Mouse (Mus musculus) embryonic stem cell, embryonic (primary cell): ENCODE results near the gene Mcm3.

Experiments
- CTCF ChIA-PET, 4 experiments: fragments of 300-600 bp in 2 of 4; fragments of 350-600 bp in 2 of 4; sonication (Branson Sonifier 250); formaldehyde crosslinking; loops; one replicate each; lab custom pipeline; 2022; ENCODE audit warnings: inconsistent platforms in 2 of 4; lab: Charles Lee
- POLR2A ChIA-PET, 4 experiments: fragments of 300-600 bp in 2 of 4; fragments of 350-600 bp in 2 of 4; sonication (Branson Sonifier 250); formaldehyde crosslinking; loops; one replicate each; lab custom pipeline; 2022; ENCODE audit warnings: antibody characterized with exemption in 4 of 4, inconsistent platforms in 1 of 4; lab: Charles Lee

Mcm3 gene

DNA sequence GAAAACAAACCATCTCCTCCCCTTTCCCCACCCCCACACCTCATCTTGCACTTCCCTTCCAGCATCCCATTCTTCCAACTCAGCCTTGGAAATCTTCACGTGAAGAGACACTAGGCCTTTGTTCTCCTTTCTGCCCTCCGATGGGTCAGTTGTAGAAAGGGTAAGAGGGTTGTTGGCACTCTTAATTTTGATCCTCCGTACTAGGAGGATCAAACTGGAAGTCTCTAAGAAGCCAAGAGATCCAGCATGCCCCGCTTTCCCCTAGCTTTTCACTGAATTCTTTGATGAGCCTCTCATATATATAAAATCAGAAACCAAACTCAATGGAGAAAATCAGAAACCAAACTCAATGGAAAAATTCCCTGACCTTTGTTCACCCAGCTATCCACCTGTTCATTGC, 3.4 kb upstream of the Mcm3 start:
- POLR2A ChIA-PET = interaction anchor here in 1 of 4 experiments (0.6 to 1.5 kb wide), 10 partner anchors 10 to 209 kb away, joined by 3 to 10 read pairs (median 3); partner anchors contain the start of gene Paqr8

GRCm38 (mm10) chr1:20820959-20821358, 847 bp upstream of the Mcm3 start:
- ChIA-PET CTCF (no interaction called here), POLR2A (interaction anchor here in 2 of 4 experiments (0.6 to 1.3 kb wide), 5 partner anchors 8 to 32 kb away, joined by 3 to 7 read pairs (median 3); no protein-coding TSS in a partner anchor)

More for the DNA sequence above, 3.4 kb upstream of the Mcm3 start:
- CTCF ChIA-PET = no interaction called here

- CTCF ChIA-PET = interaction anchor here in 2 of 4 experiments (0.6 to 0.9 kb wide), 2 partner anchors 16 to 78 kb away, joined by 5 read pairs; no protein-coding TSS in a partner anchor
- POLR2A ChIA-PET = interaction anchor here in 3 of 4 experiments (0.8 to 23.9 kb wide), 20 partner anchors 10 to 438 kb away, joined by 3 to 862 read pairs (median 4); partner anchors contain the start of gene Il17f (in 1 of the 3)
These were observed 2.5 kb downstream of the Mcm3 start for GRCm38 (mm10) chr1:20817596-20817995.

GRCm38 (mm10) chr1:20817172-20817571, 2.9 kb downstream of the Mcm3 start:
- CTCF ChIA-PET = interaction anchor here in 3 of 4 experiments (0.5 to 1.4 kb wide), 3 partner anchors 15 to 122 kb away, joined by 3 to 5 read pairs (median 4); no protein-coding TSS in a partner anchor
- POLR2A ChIA-PET = interaction anchor here in 3 of 4 experiments (0.9 to 23.9 kb wide), 15 partner anchors 9 to 439 kb away, joined by 3 to 862 read pairs (median 3); partner anchors contain the start of gene Il17f (in 1 of the 3)

DNA sequence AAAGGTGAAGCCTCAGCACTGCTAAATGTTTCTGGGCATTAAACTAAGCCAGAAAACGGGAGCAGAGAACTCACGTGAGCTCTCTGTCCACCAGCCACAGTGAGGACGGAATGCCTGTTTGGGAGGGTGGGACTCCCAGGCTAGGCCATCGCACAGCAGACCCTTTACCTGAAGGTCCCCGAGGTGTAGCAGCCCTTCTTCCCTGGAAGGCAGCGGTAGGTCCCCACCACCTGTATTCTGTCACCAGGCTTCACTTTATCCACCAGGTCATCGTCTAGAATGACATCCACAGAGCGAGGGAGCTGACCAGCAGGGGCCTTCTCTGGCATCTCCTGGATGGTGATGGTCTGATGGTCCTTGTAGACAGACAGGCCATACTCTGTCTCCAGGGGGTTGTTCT, 5.6 kb downstream of the Mcm3 start:
- CTCF ChIA-PET = interaction anchor here in 2 of 4 experiments (0.6 to 0.8 kb wide), 2 partner anchors 13 to 18 kb away, joined by 3 read pairs; no protein-coding TSS in a partner anchor

DNA sequence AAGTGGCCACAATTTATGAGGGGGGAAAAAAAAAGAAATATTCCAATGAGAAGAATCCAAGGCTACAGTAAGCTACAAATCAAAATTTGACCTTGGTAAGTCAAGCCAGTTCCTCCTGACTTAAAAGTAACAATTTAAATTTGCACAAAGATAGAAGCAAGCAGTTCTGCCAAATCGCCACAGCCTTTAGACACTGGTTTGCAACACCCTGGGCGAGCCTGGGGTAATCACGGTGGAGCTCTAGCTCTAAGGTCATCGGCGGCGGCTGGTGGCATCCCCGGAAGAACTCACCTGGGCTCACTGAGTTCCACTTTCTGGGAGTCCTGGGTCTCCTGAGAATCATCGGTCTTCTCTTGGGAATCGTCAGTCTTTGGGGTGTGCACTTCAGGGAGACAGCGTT, 15.6 kb downstream of the Mcm3 start:
- CTCF ChIA-PET = no interaction called here
- POLR2A ChIA-PET = interaction anchor here in 2 of 4 experiments (1.0 to 24.2 kb wide), 7 partner anchors 4 to 86 kb away, joined by 3 to 862 read pairs (median 7); partner anchors contain the start of genes Il17f (in 2 of the 2), Mcm3 (in 1 of the 2) and Paqr8 (in 1 of the 2)

More for the DNA sequence above, 5.6 kb downstream of the Mcm3 start:
- POLR2A ChIA-PET = interaction anchor here (0.6 to 23.9 kb wide), 15 partner anchors 10 to 129 kb away, joined by 3 to 862 read pairs (median 4); partner anchors contain the start of gene Il17f (in 2 of the 4)

GRCm38 (mm10) chr1:20801682-20802390, 18.3 kb downstream of the Mcm3 start:
- ChIA-PET CTCF (interaction anchor here (0.6 to 3.0 kb wide), 17 partner anchors 9 to 137 kb away, joined by 3 to 26 read pairs (median 3); partner anchors contain the start of gene Il17f (in 1 of the 4)), POLR2A (interaction anchor here (0.6 to 24.2 kb wide), 21 partner anchors 3 to 149 kb away, joined by 3 to 862 read pairs (median 4); partner anchors contain the start of genes Il17f (in 1 of the 4), Mcm3 (in 1 of the 4) and Paqr8 (in 1 of the 4))

GRCm38 (mm10) chr1:20801275-20801674, 18.8 kb downstream of the Mcm3 start:
- POLR2A ChIA-PET = interaction anchor here (0.6 to 24.2 kb wide), 19 partner anchors 2 to 150 kb away, joined by 3 to 862 read pairs (median 4); partner anchors contain the start of genes Il17f (in 1 of the 4), Mcm3 (in 1 of the 4) and Paqr8 (in 1 of the 4)
- CTCF ChIA-PET = interaction anchor here (0.6 to 3.0 kb wide), 10 partner anchors 9 to 101 kb away, joined by 3 to 26 read pairs (median 3); no protein-coding TSS in a partner anchor

DNA sequence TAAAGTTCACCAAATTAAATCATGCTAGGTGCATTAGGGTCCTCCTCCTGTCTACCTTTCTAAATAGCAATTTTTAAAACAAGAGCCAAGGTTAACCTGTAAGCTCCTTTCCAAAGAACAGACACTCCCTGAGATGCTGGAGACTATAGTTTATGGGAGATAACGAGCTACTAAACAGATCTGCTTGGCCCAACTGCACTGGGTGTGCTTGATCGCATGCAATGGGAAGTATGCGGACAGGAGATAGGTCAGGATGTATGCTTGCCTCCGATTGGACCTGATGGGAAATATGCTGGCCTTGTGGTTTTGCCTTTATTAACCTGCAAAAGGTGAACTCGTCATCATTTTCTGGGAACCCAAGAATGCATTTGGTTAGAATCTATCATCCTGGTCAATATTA, 24.9 kb downstream of the Mcm3 start:
- POLR2A ChIA-PET = interaction anchor here in 2 of 4 experiments (0.5 to 24.2 kb wide), 12 partner anchors 10 to 262 kb away, joined by 3 to 862 read pairs (median 4); partner anchors contain the start of genes Efhc1 (in 1 of the 2) and Mcm3 (in 1 of the 2)
- CTCF ChIA-PET = interaction anchor here in 1 of 4 experiments (1.1 kb wide), 1 partner anchor 95 kb away, joined by 5 read pairs; no protein-coding TSS in a partner anchor

GRCm38 (mm10) chr1:20794760-20795159, 25.4 kb downstream of the Mcm3 start:
- CTCF ChIA-PET = no interaction called here
- POLR2A ChIA-PET = interaction anchor here in 2 of 4 experiments (0.7 to 24.2 kb wide), 9 partner anchors 10 to 156 kb away, joined by 3 to 862 read pairs (median 4); partner anchors contain the start of genes Efhc1 (in 1 of the 2) and Mcm3 (in 1 of the 2)

- ChIA-PET CTCF (no interaction called here), POLR2A (interaction anchor here in 2 of 4 experiments (0.6 to 24.2 kb wide), 8 partner anchors 8 to 109 kb away, joined by 3 to 862 read pairs (median 3); partner anchors contain the start of gene Mcm3 (in 1 of the 2))
These were observed 28.7 kb downstream of the Mcm3 start for GRCm38 (mm10) chr1:20791414-20791813.

DNA sequence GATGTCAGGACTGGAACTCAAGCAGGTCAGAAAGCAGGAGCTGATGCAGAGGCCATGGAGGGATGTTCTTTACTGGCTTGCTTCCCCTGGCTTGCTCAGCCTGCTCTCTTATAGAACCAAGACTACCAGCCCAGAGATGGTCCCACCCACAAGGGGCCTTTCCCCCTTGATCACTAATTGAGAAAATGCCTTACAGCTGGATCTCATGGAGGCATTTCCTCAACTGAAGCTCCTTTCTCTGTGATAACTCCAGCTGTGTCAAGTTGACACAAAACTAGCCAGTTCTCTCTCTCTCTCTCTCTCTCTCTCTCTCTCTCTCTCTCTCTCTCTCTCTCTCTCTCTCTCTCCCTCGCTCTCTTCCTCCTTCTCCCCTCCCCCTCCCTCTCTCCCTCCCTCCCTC, 29.6 kb downstream of the Mcm3 start, which contains the start of gene Il17f:
Gene Il17f, minus strand, starts transcription at position 101 of the 400 bp plus-strand sequence.
- CTCF ChIA-PET = interaction anchor here in 2 of 4 experiments (0.7 to 0.8 kb wide), 2 partner anchors 12 to 91 kb away, joined by 3 to 4 read pairs; no protein-coding TSS in a partner anchor
- POLR2A ChIA-PET = interaction anchor here in 2 of 4 experiments (0.8 to 24.2 kb wide), 7 partner anchors 11 to 262 kb away, joined by 3 to 862 read pairs (median 6); partner anchors contain the start of gene Mcm3 (in 1 of the 2)

DNA sequence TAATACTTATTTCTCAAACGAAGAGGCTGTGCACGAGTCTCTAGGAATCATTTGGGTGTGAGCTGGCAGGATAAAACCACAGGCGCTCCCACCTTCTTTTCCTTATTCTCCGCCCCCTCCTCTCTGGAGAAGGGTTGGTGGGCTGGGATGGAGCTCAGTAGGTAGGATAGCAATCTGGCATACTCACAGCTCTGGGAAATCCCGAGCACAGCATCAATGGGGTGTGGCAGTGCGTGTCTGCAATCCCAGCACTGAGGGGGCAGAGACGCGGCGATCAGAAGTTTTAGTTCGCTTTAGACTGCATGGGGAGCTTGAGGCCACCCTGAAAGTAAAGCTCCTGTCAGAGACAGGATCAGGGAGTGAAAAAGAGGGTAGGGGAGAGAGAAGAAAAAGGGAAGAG, 31.7 kb downstream of the Mcm3 start:
- CTCF ChIA-PET = interaction anchor here in 2 of 4 experiments (1.0 to 1.3 kb wide), 2 partner anchors 13 to 27 kb away, joined by 3 read pairs; no protein-coding TSS in a partner anchor

GRCm38 (mm10) chr1:20787046-20787445, 33.1 kb downstream of the Mcm3 start:
- CTCF ChIA-PET = no interaction called here
- POLR2A ChIA-PET = interaction anchor here in 2 of 4 experiments (1.1 to 24.2 kb wide), 3 partner anchors 9 to 22 kb away, joined by 5 to 862 read pairs (median 7); partner anchors contain the start of gene Mcm3 (in 1 of the 2)

More for the DNA sequence above, 31.7 kb downstream of the Mcm3 start:
- POLR2A ChIA-PET = interaction anchor here (0.6 to 24.2 kb wide), 15 partner anchors 9 to 125 kb away, joined by 3 to 862 read pairs (median 5); partner anchors contain the start of gene Mcm3 (in 1 of the 4)

GRCm38 (mm10) chr1:20778366-20778765, 41.7 kb downstream of the Mcm3 start:
- ChIA-PET POLR2A (interaction anchor here in 1 of 4 experiments (0.9 to 2.9 kb wide), 3 partner anchors 11 to 17 kb away, joined by 4 to 10 read pairs (median 6); no protein-coding TSS in a partner anchor), CTCF (no interaction called here)

DNA sequence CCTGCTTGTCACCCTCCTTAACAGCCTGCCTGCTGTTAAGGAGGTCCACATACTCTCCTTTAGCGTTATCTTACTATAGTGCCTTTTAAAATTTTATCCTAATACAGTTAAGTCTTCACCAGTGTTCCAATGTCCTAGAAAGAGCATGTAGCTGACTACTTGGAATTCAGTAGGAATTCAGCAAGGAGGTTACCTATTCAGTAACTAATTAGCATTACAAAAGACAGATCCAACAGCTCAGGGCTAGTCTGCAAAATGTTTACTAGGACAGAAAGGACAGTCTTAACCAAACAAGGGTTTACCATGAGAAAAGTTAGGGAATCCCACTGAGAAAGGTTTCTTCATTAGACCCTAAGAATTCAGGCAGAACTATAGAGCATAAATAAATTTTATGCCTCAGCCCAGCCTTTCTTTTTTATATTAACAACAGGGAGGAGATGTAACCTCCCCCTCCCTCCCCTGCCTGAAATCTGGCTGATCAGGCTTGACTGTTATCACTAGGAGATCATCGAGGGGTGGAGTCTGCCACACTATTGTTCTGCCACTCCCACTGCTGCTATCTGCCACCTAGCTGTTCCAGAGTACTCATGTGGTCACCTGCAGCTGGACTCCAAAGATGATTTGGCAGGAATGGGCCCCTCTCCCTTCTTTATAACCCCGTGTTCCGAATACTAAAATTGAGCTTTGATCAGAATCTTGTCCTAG, 45.9 kb downstream of the Mcm3 start:
- ChIA-PET POLR2A (interaction anchor here in 3 of 4 experiments (1.0 to 1.5 kb wide), 4 partner anchors 10 to 43 kb away, joined by 3 to 5 read pairs (median 4); no protein-coding TSS in a partner anchor), CTCF (interaction anchor here in 1 of 4 experiments (1.5 kb wide), 1 partner anchor 28 kb away, joined by 4 read pairs; no protein-coding TSS in a partner anchor)
